Mouse (Mus musculus) hindbrain, embryonic 15.5 days (tissue): Measurements from ENCODE around the gene Lax1. TPM values are rescaled to one million over a fixed set of nuclear protein-coding genes. Genes with fewer than 3 reads are reported as not detected.
A peak's percentile ranks its signal among the peaks of the same experiment; 100 is the strongest.
"Not testable (repeated sequence)": the region's sequence is repeated elsewhere in the genome, so short reads cannot be mapped to it uniquely, and the experiment has no call there.

Source experiments
- ATAC-seq: fragments of 200-750 bp; cut with Nextera tagmentation; 2 replicates; pipeline ENCODE4 v1.8.0; 2017; ENCODE audit warnings: low read depth, moderate number of reproducible peaks, moderate TSS enrichment; ENCODE audit not compliant: low FRiP score
- H3K27ac ChIP-seq: fragments of 300-500 bp; sonication (generic); replicated peaks from 2 replicates; pipeline ENCODE4 v1.5.1; 2015; ENCODE audit warnings: mild to moderate bottlenecking, inconsistent platforms
- H3K27me3 ChIP-seq: fragments of 300-500 bp; sonication (generic); 2 replicates; pipeline ENCODE4 v1.6.1; 2015; ENCODE audit warnings: control low read depth, inconsistent platforms
- H3K36me3 ChIP-seq: fragments of 300-500 bp; sonication (generic); 2 replicates; pipeline ENCODE4 v1.6.1; 2015; ENCODE audit warnings: control low read depth, inconsistent platforms
- H3K4me1 ChIP-seq: fragments of 300-500 bp; sonication (generic); replicated peaks from 2 replicates; pipeline ENCODE4 v1.6.1; 2015; ENCODE audit warnings: control low read depth, inconsistent platforms
- H3K4me2 ChIP-seq: fragments of 300-500 bp; sonication (generic); 2 replicates; pipeline ENCODE4 v1.6.1; 2015; ENCODE audit warnings: moderate library complexity, mild to moderate bottlenecking, inconsistent platforms
- H3K4me3 ChIP-seq: fragments of 300-500 bp; sonication (generic); 2 replicates; pipeline ENCODE4 v1.5.1; 2015; ENCODE audit warnings: mild to moderate bottlenecking, inconsistent platforms
- H3K9ac ChIP-seq: fragments of 300-500 bp; sonication (generic); 2 replicates; pipeline ENCODE4 v1.6.1; 2015; ENCODE audit warnings: inconsistent platforms
- H3K9me3 ChIP-seq: fragments of 300-500 bp; sonication (generic); 2 replicates; pipeline ENCODE4 v1.6.1; 2016; ENCODE audit warnings: control low read depth, inconsistent platforms
- WGBS: fragments of 180-500 bp; shearing (Covaris S2); methylation state at CpG from one replicate; pipeline ENCODE4 v1.1.7; 2015; 5-methylcytosine and 5-hydroxymethylcytosine counted together
- polyA plus RNA-seq: library from polyadenylated mRNA; unstranded; fragments of >200 nt; fragmentation: Nextera tagmentation; extraction: Ambion mirVana; gene quantifications from 2 replicates; pipeline ENCODE4 v1.2.1, GENCODE M21; 2015

Lax1 gene
- polyA plus RNA-seq, 1 experiment from 2014 or later: 0.08 TPM

DNA sequence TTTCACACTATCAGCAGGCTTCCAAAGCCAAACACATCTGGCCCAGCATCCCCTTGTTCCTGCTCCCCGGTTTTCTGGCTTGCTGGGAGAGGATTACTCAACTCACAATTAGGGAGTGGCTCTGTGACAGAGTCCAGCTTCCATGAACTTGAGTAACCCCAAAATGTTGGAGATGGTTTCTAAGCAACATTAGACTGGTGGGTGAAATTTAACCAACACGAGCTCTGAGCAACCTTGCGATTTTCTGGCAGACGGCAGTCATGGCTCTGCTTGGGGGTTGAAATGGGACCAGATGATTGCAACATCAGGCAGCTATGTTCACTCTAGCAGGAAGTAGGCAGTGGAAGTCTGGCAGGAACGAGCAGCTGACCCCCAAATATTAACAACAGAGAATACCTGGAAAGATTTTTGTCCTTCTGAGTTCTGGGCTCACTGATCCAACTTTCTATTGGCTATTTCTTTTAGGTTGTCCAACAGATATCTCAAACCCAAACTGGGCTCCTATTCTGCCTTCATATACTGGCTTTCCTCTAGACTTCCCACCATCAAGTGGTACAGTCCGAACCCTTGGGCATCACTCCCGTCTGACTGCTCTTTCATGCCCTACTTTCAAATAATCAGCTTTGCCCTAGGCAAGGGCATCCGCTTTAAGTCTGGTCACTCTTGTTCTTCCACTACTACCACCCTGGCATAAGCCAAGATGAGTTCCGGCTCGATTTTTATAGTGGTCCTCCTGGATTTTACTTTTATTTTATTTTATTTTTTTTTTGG is 4.0 kb downstream of the Lax1 start:
- H3K27ac ChIP-seq: no peak overlapping the region
- no peaks in the 10 kb centered on the region for H3K9me3 ChIP-seq
- no peaks in the 10 kb centered on the region for H3K4me1 ChIP-seq
- no peak overlapping the region for H3K9ac ChIP-seq
- 79% methylated on average over 10 of the region's 10 CpGs for WGBS
- H3K4me3 ChIP-seq: no peak overlapping the region
- H3K27me3 ChIP-seq: no peaks in the 10 kb centered on the region
- no peak for ATAC-seq
- no peaks in the 10 kb centered on the region for H3K36me3 ChIP-seq
- H3K4me2 ChIP-seq: no peak overlapping the region

DNA sequence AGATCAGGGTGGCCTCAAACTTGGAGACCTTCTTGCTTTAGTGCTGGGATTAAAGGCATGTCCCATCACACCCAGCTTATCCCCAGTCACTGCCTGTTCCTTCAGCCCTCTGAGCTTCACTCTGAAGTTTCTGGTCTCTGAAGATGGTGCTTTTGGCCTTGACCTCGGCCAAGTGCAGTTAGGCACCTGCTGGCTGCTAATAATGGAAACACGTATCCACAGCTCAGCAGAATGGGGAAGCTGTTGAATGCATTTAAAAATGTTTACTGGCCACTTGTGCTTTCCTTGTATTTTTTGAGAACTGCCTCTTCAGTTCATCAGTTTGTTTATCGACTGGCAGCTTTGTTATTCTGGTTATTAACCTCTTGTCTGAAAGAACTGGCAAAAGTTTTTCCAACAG is 18.1 kb downstream of the Lax1 start:
- no peaks in the 10 kb centered on the region for H3K4me1 ChIP-seq
- ATAC-seq: no peak
- H3K27me3 ChIP-seq: no peaks in the 10 kb centered on the region
- H3K9ac ChIP-seq: no peak overlapping the region
- H3K4me3 ChIP-seq: no peak overlapping the region
- no peak overlapping the region for H3K27ac ChIP-seq
- no peak overlapping the region for H3K4me2 ChIP-seq
- 73% methylated on average over 3 of the region's 3 CpGs for WGBS
- no peaks in the 10 kb centered on the region for H3K36me3 ChIP-seq
- H3K9me3 ChIP-seq: no peaks in the 10 kb centered on the region

GRCm38 (mm10) chr1:133671266-133671665 is 18.6 kb downstream of the Lax1 start:
- Histone ChIP-seq H3K27ac (no peak overlapping the region), H3K36me3 (no peaks in the 10 kb centered on the region), H3K27me3 (no peaks in the 10 kb centered on the region), H3K4me1 (no peaks in the 10 kb centered on the region), H3K4me2 (no peak overlapping the region), H3K4me3 (no peak overlapping the region), H3K9me3 (no peaks in the 10 kb centered on the region), H3K9ac (no peak overlapping the region)
- 94% methylated on average over 3 of the region's 3 CpGs for WGBS
- ATAC-seq: no peak

DNA sequence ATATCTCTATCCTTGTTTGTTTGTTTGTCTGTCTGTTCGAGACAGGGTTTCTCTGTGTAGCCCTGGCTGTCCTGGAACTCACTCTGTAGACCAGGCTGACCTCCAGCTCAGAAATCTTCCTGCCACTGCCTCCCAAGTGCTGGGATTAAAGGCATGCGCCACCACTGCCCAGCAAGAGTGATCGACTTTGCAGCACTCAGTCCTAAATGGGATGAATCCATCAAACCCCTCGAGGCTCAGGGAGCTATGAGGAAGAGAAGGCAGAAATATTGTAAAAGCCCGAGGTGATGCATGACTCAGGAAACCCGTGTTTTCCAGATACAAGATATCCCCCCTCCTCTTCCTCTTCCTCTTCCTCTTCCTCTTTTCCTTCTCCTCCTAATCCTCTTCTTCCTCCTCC is 19.1 kb downstream of the Lax1 start:
- H3K27ac ChIP-seq: no peak overlapping the region
- H3K9me3 ChIP-seq: no peaks in the 10 kb centered on the region
- H3K27me3 ChIP-seq: no peaks in the 10 kb centered on the region
- no peak overlapping the region for H3K4me3 ChIP-seq
- H3K36me3 ChIP-seq: no peaks in the 10 kb centered on the region
- H3K4me2 ChIP-seq: no peak overlapping the region
- no peaks in the 10 kb centered on the region for H3K4me1 ChIP-seq
- no peak overlapping the region for H3K9ac ChIP-seq
- 88% methylated on average over 6 of the region's 6 CpGs for WGBS
- ATAC-seq: no peak

- Histone ChIP-seq H3K4me1 (no peaks in the 10 kb centered on the region), H3K9me3 (no peaks in the 10 kb centered on the region), H3K36me3 (no peaks in the 10 kb centered on the region), H3K9ac (no peak overlapping the region), H3K4me2 (no peak overlapping the region), H3K4me3 (no peak overlapping the region), H3K27me3 (no peaks in the 10 kb centered on the region), H3K27ac (no peak overlapping the region)
- ATAC-seq: no peak
- 74% methylated on average over 12 of the region's 12 CpGs for WGBS
Measured at GRCm38 (mm10) chr1:133670190-133670589, 19.7 kb downstream of the Lax1 start.

DNA sequence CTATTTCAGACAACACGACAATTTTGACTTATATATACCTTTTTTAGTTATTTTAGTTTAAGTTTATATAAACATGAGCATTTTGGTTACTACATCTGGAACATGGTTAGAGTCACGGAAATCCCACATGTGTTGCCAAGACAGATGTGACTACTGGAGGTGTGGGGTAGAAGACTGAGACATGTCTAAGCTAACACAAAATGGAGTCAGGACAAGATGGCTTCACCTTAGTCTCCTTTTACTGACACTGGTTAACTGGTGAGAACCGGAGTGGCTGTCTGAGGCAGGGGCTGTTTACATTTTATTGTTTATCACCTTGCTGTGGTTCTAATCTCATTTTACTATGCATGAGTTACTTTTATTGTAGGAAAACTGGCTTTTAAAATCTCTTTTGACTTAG is 21.3 kb downstream of the Lax1 start:
- Histone ChIP-seq H3K9me3 (no peaks in the 10 kb centered on the region), H3K9ac (no peak overlapping the region), H3K4me2 (no peak overlapping the region), H3K27ac (no peak overlapping the region), H3K4me3 (no peak overlapping the region), H3K27me3 (no peaks in the 10 kb centered on the region), H3K4me1 (no peaks in the 10 kb centered on the region), H3K36me3 (no peaks in the 10 kb centered on the region)
- no peak for ATAC-seq
- 94% methylated on average over 3 of the region's 3 CpGs for WGBS

DNA sequence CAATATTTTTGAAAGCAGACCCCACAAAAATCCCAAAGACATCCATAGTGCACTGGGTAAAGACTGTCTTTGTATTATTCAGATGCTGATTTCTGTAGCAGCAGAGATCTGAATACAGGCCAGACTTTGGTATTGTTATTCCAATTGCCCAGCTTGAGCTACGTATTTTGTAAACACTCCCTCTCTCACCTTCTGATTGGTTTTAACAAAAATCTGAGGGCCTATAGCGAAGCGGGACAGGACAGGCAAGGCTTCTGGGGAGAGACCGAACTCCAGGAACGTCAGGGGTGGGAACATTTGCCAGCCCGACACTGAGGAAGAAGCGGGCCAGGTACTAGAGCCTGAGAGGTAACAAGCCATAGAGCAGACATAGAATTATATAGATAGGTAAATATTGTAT is 22.2 kb downstream of the Lax1 start:
- Histone ChIP-seq H3K9me3 (no peaks in the 10 kb centered on the region), H3K27me3 (no peaks in the 10 kb centered on the region), H3K4me2 (no peak overlapping the region), H3K4me3 (no peak overlapping the region), H3K36me3 (no peaks in the 10 kb centered on the region), H3K4me1 (no peaks in the 10 kb centered on the region), H3K27ac (no peak overlapping the region), H3K9ac (no peak overlapping the region)
- ATAC-seq: no peak
- WGBS: 26% methylated on average over 7 of the region's 7 CpGs

DNA sequence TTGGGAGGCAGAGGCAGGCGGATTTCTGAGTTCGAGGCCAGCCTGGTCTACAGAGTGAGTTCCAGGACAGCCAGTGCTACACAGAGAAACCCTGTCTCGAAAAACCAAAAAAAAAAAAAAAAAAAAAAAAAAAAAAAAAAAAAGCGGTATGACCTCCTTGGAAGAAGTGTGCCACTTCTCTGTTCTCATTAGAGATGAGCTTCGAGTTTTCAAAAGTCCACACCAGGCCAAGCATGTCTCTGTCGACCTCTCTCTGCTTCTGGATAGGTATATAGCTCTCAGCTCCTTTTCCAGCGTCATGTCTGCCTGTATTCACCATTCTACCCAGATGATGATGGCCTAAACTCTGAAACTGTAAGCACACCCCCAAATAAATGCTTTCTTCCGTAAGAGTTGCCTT is 24.2 kb downstream of the Lax1 start:
- H3K27ac ChIP-seq, H3K4me1 ChIP-seq, H3K4me2 ChIP-seq, H3K4me3 ChIP-seq, H3K27me3 ChIP-seq, ATAC-seq, H3K9me3 ChIP-seq, H3K36me3 ChIP-seq, H3K9ac ChIP-seq: not testable (repeated sequence)
- 81% methylated on average over 8 of the region's 8 CpGs for WGBS

DNA sequence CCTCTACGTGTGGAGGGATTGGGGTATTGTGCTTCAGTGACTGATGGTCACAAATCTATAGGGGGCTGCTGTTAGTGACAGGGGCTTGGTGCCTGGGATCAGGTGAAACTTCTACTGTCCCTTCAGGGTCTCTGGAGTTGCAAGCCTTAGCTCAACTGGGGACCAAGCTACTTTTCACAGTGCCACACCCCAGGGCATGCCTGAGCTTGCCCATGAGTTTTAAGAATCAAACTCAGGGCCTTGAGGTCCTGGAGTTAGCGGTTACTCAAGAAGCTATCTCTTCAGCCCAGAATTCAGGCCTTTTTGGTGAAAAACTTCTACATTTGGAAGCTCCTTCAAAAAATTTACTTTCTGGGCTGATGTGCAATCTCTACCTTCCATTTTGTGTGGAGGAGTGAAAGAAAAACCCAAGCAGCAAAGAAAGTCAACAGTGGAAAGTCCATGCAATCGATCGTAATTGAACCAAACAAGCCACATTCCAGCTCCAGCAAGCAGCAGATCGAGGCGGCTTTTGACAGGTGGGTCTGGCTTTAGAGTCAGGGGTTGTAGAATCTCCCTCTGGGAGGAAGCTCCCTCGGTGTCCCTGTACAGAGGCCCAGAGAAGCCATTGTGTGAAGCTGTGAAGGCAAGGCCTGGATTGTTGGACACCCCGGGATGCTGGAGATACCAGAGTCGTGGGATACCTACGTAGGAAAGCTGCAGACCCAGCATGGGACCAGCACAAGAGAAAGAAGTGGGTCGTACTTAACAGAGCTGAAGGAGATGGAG is 25.5 kb downstream of the Lax1 start:
- WGBS: 60% methylated on average over 11 of the region's 11 CpGs
- Histone ChIP-seq H3K36me3 (no peaks in the 10 kb centered on the region), H3K9ac (no peak overlapping the region), H3K9me3 (no peaks in the 10 kb centered on the region), H3K27me3 (no peaks in the 10 kb centered on the region), H3K4me1 (peaks cover 11% of the 10 kb centered on the region), H3K4me2 (no peak overlapping the region), H3K27ac (no peak overlapping the region), H3K4me3 (no peak overlapping the region)
- no peak for ATAC-seq

DNA sequence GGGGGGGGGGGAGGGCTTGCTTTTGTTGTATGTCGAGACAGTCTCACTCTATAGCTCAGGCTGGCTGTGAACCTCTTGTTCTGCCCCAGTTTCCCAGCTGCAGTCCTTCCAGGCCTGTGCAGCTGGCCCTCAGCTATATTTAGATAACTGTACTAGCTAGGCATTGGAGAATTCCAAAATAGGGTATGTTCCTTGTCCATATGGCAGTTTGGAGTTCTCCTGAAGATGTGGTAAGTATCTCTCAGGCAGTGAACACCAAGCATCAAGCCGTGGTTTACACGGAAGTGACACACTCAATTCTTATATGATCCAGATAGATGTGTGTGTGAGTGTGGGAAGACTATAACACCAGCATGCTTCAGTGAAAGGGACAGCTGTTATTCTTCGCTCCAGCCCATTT is 26.5 kb downstream of the Lax1 start:
- 85% methylated on average over 4 of the region's 4 CpGs for WGBS
- Histone ChIP-seq H3K9me3 (no peaks in the 10 kb centered on the region), H3K27ac (no peak overlapping the region), H3K4me1 (peaks cover 20% of the 10 kb centered on the region), H3K9ac (no peak overlapping the region), H3K4me3 (no peak overlapping the region), H3K4me2 (no peak overlapping the region), H3K27me3 (no peaks in the 10 kb centered on the region), H3K36me3 (no peaks in the 10 kb centered on the region)
- no peak for ATAC-seq

GRCm38 (mm10) chr1:133662941-133663340 is 27.0 kb downstream of the Lax1 start:
- 95% methylated on average over 7 of the region's 7 CpGs for WGBS
- Histone ChIP-seq H3K4me3 (no peak overlapping the region), H3K27ac (no peak overlapping the region), H3K36me3 (no peaks in the 10 kb centered on the region), H3K4me1 (peaks cover 25% of the 10 kb centered on the region), H3K4me2 (no peak overlapping the region), H3K9ac (no peak overlapping the region), H3K27me3 (no peaks in the 10 kb centered on the region), H3K9me3 (no peaks in the 10 kb centered on the region)
- ATAC-seq: no peak

DNA sequence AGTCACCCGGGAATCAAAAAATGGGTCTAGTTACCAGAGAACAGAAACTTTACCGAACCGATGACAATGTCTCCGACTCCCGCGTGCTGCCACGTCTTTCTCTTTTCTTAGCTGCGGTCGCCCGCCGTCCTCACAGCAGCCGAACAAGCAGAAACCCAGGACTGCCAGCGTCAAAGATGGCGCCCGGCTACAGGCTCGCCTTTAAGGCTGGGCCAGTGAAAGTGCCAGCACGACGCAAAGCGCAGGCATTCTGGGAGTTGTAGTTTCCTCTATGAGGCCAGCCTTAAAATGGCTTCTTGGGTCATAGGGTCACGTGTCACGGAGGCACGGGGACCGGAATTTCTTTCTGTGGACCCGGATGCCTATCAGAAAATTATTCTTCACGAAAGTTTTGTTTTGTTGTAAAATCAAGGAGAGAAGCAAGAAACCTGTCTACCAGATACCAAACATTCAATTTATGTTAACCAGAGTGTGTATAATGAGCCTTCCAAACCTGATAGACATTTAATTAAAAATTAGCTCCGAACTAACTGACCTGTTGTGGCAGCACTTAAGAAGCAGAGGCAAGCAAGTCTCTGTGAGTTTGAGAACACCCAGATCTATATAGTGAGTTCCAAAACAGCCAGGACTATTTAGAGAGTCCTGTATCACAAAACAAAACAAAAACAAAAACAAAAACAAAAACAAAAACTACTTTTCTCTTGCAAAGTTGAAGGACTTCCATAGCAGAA is 28.5 kb downstream of the Lax1 start, which contains the start of gene Gm38394:
Gene Gm38394, minus strand, starts transcription at position 116 of the 731 bp plus-strand sequence.
- Histone ChIP-seq H3K9ac (peak within 1 kb of the TSS; percentile 83), H3K27ac (peak within 1 kb of the TSS; percentile 93), H3K9me3 (no peaks in the 10 kb centered on the region), H3K36me3 (0 out of 2 replicates have a peak, but pooled peaks cover 7% of the 10 kb centered on the region), H3K4me1 (peaks cover 41% of the 10 kb centered on the region), H3K4me2 (peak within 1 kb of the TSS; percentile 95), H3K4me3 (peak within 1 kb of the TSS; percentile 77), H3K27me3 (no peaks in the 10 kb centered on the region)
- WGBS: 2% methylated on average over 26 of the region's 26 CpGs
- peak; percentile 98 for ATAC-seq
